Mouse (Mus musculus): ENCODE measurements around the gene Hist2h3c2. TPM values are rescaled to one million over a fixed set of nuclear protein-coding genes. Genes with fewer than 3 reads are reported as not detected.

Hist2h3c2 gene
- total and polyA plus RNA-seq, 2 experiments from 2014 or later = 1.6 to 441 TPM

DNA sequence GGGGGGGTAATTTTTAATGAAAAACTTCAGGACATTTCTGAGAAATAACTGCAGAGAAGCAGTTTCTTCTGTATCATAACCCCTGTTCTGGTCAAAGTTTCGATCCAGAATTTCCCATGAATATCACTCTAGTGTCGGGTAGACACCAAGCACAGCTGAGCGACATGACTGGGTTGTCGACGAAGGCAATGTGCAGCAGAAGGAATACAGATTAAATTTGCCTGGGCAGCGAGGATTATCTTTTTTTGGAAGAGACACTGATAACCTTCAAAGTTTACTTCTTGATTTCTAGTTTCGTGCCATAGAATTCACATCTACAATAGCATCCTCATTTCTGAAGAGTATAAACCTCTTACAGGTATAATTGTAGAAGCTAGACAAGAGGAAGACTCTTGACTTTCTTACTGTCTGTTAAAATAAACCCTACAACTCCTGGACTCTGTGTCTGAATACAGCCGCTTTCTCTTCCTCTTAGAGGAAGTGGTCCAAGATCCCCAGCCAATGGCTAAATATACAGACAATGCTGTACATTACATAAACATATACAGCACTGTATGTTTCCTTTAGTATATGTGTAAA, 27.3 kb upstream of the Hist2h3c2 start:
- H3K27ac ChIP-seq = no peak overlapping the region
- H3K9ac ChIP-seq (replicated peaks; ENCODE audit: low read length) = no peak overlapping the region

DNA sequence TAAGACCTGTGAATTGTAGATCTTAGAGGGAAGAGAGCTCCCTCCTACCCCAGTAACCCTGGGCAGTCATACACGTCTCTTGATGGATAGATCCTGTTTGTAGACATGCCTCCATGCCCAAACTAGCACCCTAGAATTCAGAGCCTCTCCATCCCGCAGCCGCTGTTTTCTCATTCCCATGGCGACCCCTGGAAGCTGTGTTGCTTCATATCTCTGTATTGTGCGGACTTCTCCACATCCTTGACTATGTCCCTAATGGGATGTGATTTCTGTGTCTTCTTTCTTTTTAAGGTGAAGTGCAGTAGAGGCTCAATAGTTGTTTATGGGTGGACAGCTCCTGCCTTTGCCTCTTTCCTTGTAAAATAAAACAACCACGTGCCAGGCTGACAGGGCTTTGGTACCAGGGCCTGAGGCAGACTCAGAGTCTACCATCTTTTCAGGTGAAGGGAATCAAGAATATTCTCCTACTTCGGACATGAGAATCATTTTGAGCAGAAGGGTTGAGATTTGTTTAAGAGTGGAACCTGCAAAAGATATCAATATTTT, 25.6 kb upstream of the Hist2h3c2 start:
- peak overlapping the region; percentile 77 for H3K4me2 ChIP-seq (ENCODE audit: low read depth, low read length)
- ATAC-seq = no peak
- no peaks in the 10 kb centered on the region for H3K9me3 ChIP-seq (ENCODE audit: low read length)
- H3K4me3 ChIP-seq (ENCODE audit: low read length) = 0 out of 2 replicates have a peak overlapping the region, but pooled peaks have one; percentile 50
- H3K27ac ChIP-seq = peak overlapping the region; percentile 97
- peaks cover 20% of the 10 kb centered on the region for H3K4me1 ChIP-seq (ENCODE audit: insufficient read depth, low read length)
- no peak for DNase-seq (ENCODE audit: low spot score)
- no peak for TF ChIP-seq CTCF (IDR thresholded peaks at IDR 0.05; ENCODE audit: low read depth)
- H3K27me3 ChIP-seq (ENCODE audit: insufficient read depth, low read length) = no peaks in the 10 kb centered on the region
- H3K36me3 ChIP-seq (ENCODE audit: insufficient read depth, low read length) = no peaks in the 10 kb centered on the region
- WGBS = 68% methylated on average over 7 of the region's 7 CpGs
- H3K9ac ChIP-seq (replicated peaks; ENCODE audit: low read length) = peak overlapping the region; percentile 51

More for the DNA sequence above, 27.3 kb upstream of the Hist2h3c2 start:
- DNase-seq (ENCODE audit: low spot score) (no peak), ATAC-seq (no peak)
- H3K4me3 ChIP-seq (ENCODE audit: low read length) = no peak overlapping the region
- no peaks in the 10 kb centered on the region for H3K9me3 ChIP-seq (ENCODE audit: low read length)
- TF ChIP-seq CTCF (IDR thresholded peaks at IDR 0.05; ENCODE audit: low read depth) = no peak
- H3K36me3 ChIP-seq (ENCODE audit: insufficient read depth, low read length) = no peaks in the 10 kb centered on the region
- H3K4me1 ChIP-seq (ENCODE audit: insufficient read depth, low read length) = peaks cover 20% of the 10 kb centered on the region
- no peaks in the 10 kb centered on the region for H3K27me3 ChIP-seq (ENCODE audit: insufficient read depth, low read length)
- no peak overlapping the region for H3K4me2 ChIP-seq (ENCODE audit: low read depth, low read length)
- 88% methylated on average over 8 of the region's 8 CpGs for WGBS

DNA sequence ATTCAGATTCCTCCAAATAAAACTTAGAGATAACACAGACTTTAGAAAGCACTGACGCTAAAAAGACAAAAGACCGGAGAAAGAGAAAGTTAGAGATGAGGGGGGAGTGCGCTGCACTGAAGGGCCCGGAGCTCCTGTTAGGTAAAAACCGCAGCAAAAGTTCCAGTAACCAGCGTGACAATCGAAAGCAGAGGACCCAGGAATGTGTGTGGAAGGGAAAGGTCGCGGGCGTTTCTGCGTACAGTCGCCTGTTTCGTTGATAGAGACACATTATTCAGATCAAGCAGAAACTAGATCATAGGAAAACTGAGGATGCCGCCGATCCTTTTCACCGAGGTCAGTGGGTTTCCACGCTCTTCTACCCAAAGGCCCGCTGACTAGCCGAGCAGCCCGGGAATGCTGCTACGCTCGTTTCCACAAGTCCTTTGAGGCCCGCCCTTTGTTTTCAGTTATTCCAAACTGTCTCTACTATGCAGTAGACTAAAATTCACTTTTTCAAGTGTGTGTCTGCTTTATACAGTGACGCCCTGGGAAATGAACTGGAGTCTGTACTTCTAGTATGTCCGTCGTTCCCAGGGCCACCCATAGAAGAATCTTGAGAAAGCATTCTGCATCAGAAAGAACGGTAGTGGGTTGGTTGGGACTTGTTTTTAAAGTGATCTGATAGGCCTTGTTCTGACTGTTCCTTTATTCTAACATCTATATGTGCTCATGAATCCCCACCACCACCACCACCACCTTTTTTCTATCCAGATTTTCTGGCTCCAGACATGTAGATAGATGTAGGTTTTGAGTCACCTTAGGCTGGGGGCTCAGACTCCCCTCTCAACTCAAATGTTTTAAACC, 24.9 kb upstream of the Hist2h3c2 start:
- Histone ChIP-seq H3K27ac (peak overlapping the region; percentile 97), H3K9me3 (ENCODE audit: low read length) (no peaks in the 10 kb centered on the region), H3K9ac (replicated peaks; ENCODE audit: low read length) (peak overlapping the region; percentile 51), H3K4me2 (ENCODE audit: low read depth, low read length) (peak overlapping the region; percentile 77), H3K4me3 (ENCODE audit: low read length) (peak overlapping the region; percentile 50), H3K4me1 (ENCODE audit: insufficient read depth, low read length) (peaks cover 20% of the 10 kb centered on the region), H3K36me3 (ENCODE audit: insufficient read depth, low read length) (no peaks in the 10 kb centered on the region), H3K27me3 (ENCODE audit: insufficient read depth, low read length) (no peaks in the 10 kb centered on the region)
- 3% methylated on average over 27 of the region's 27 CpGs for WGBS
- DNase-seq (ENCODE audit: low spot score) (peak; percentile 64), ATAC-seq (peak; percentile 57)
- TF ChIP-seq CTCF (IDR thresholded peaks at IDR 0.05; ENCODE audit: low read depth) = no peak

DNA sequence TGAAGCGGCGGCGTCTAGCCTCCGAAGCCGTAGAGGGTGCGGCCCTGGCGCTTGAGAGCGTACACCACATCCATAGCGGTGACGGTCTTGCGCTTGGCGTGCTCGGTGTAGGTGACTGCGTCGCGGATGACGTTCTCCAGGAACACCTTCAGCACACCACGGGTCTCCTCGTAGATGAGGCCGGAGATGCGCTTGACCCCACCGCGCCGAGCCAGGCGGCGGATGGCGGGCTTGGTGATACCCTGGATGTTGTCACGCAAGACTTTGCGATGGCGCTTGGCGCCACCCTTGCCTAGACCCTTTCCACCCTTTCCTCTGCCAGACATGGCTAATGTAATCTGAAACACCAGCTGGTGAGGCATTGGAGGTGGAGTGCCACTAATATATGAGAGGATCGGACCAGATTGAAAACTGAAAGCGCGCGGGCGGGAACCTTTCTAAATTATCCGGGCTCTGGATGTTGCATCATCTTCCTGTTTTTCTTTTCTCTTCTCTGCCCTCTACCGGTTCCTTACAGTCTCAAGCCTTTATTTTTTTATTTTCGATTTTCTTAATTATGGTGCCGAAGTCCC, 24.1 kb upstream of the Hist2h3c2 start, which contains the start of gene Hist2h4:
Gene Hist2h4, minus strand, starts transcription at position 333 of the 572 bp plus-strand sequence.
- Histone ChIP-seq H3K9me3 (ENCODE audit: low read length) (no peaks in the 10 kb centered on the region), H3K9ac (replicated peaks; ENCODE audit: low read length) (peak within 1 kb of the TSS; percentile 78), H3K27ac (peak within 1 kb of the TSS; percentile 97), H3K27me3 (ENCODE audit: insufficient read depth, low read length) (no peaks in the 10 kb centered on the region), H3K4me3 (ENCODE audit: low read length) (peak within 1 kb of the TSS; percentile 50), H3K4me2 (ENCODE audit: low read depth, low read length) (peak within 1 kb of the TSS; percentile 77), H3K36me3 (ENCODE audit: insufficient read depth, low read length) (no peaks in the 10 kb centered on the region), H3K4me1 (ENCODE audit: insufficient read depth, low read length) (peaks cover 19% of the 10 kb centered on the region)
- DNase-seq (ENCODE audit: low spot score) (peak; percentile 97), ATAC-seq (peak; percentile 91)
- peak; percentile 65 for TF ChIP-seq CTCF (IDR thresholded peaks at IDR 0.05; ENCODE audit: low read depth)
- WGBS = 1% methylated on average over 40 of the region's 40 CpGs

DNA sequence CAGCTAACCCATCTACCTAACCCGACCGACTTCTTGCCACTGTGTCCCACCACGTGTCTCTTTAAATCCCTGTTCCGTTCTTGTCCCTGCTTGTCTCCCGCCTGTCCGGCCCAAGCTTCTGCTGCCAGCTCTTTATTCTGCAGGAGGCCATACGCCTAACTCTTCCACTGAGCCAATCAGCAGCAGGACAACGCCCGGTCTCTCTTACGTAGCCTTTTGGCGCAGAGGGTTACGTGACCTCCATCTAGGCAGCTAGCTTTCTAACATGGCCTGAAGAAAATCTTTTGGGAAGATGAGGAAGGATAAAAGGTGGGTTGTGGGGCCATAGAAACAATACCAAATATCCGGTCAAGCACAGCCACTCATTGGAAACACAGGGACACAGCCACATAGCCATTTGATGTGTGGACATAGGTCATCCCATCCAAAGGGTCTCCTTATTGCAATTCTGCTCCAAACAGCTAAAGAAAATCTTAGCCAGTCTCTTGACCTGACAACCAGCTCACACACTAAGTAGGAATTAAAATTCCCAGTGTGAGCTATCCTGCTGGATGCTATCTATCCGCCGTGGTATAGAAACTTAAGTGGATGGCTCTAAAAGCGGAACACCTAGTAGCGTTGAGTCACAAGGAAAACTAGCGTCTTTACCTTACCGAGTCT, 23.4 kb upstream of the Hist2h3c2 start:
- H3K4me3 ChIP-seq (ENCODE audit: low read length) = peak overlapping the region; percentile 50
- no peaks in the 10 kb centered on the region for H3K27me3 ChIP-seq (ENCODE audit: insufficient read depth, low read length)
- DNase-seq (ENCODE audit: low spot score) = peak; percentile 92
- no peaks in the 10 kb centered on the region for H3K9me3 ChIP-seq (ENCODE audit: low read length)
- TF ChIP-seq CTCF (IDR thresholded peaks at IDR 0.05; ENCODE audit: low read depth) = no peak
- H3K27ac ChIP-seq = peak overlapping the region; percentile 97
- H3K4me1 ChIP-seq (ENCODE audit: insufficient read depth, low read length) = peaks cover 17% of the 10 kb centered on the region; the same call in 1 of the 2 replicates
- peak; percentile 77 for ATAC-seq
- H3K36me3 ChIP-seq (ENCODE audit: insufficient read depth, low read length) = no peaks in the 10 kb centered on the region
- H3K9ac ChIP-seq (replicated peaks; ENCODE audit: low read length) = peak overlapping the region; percentile 78
- H3K4me2 ChIP-seq (ENCODE audit: low read depth, low read length) = peak overlapping the region; percentile 77
- under 1% methylated on average over 19 of the region's 19 CpGs for WGBS

DNA sequence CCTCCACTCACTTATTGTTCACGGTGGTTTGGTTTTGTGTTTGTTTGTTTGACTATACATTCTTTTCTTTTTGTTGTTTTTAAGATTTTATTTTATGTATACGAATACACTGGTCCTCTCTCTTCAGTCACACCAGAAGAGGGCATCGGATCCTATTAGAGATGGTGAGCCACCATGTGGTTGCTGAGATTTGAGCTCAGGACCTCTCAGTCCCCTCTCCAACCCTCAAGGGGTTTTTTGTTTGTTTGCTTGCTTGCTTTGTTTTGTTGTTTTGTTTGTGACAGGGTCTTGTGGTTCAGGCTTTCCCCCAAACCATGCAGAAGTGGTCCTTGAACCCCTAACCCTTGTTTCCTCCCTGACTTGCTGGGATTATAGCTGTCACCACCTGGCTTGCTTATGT, 22.7 kb upstream of the Hist2h3c2 start:
- peaks cover 17% of the 10 kb centered on the region; the same call in 1 of the 2 replicates for H3K4me1 ChIP-seq (ENCODE audit: insufficient read depth, low read length)
- peak; percentile 31; the same call in 1 of the 2 replicates for TF ChIP-seq CTCF (IDR thresholded peaks at IDR 0.05; ENCODE audit: low read depth)
- H3K36me3 ChIP-seq (ENCODE audit: insufficient read depth, low read length) = no peaks in the 10 kb centered on the region
- peak overlapping the region; percentile 78 for H3K9ac ChIP-seq (replicated peaks; ENCODE audit: low read length)
- WGBS = 45% methylated on average over 3 of the region's 3 CpGs
- no peaks in the 10 kb centered on the region for H3K9me3 ChIP-seq (ENCODE audit: low read length)
- H3K27me3 ChIP-seq (ENCODE audit: insufficient read depth, low read length) = no peaks in the 10 kb centered on the region
- peak overlapping the region; percentile 50 for H3K4me3 ChIP-seq (ENCODE audit: low read length)
- peak overlapping the region; percentile 77 for H3K4me2 ChIP-seq (ENCODE audit: low read depth, low read length)
- DNase-seq (ENCODE audit: low spot score) = no peak
- H3K27ac ChIP-seq = peak overlapping the region; percentile 97
- no peak for ATAC-seq
